In the genomic region with DNA sequence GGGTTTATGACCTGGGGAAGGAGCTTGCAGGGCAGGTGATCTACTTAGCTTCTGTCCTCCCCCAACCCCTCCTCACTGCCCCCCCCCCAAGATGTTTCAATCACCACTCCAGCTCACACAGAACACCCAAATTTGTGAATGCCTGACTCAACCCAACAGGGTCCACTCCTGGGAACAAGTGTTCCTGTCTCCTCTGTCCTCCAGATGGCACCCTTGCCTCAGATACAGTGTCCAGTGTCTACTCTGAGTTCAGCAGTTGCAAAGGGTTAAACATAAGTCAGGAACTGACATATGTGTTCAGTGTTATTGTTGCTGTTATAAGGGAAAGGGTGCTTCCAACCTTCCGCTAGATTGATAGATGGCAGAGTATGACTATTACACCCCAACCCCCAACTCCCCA, we compare ENCODE assay signal across 9 mouse cellular contexts.
DNase-seq lines count a peak whose midpoint lies in the region; ATAC-seq and TF ChIP-seq lines count a peak whose summit lies in the region.
"Had no signal": no experiment of that assay in that cellular context is flagged by ENCODE, and none has a peak within 500 bp of the region (broad histone marks: within the 10 kb centered on the region; RNA-seq: fewer than 3 reads in every experiment).

No protein-coding gene starts in this region.

- DNase-seq in forebrain, embryonic 10.5 days (ENCODE audit: extremely low spot score, low spot score) = no peak
- peak; percentile 24 to 26 for DNase-seq in left cerebral cortex, postnatal 25 days (ENCODE audit: low spot score in 2 of 2)
- DNase-seq in left cerebral cortex, adult 11 months (ENCODE audit: low spot score) = no peak
- peak; percentile 26 for DNase-seq in right cerebral cortex, postnatal 14 days
- no peak for DNase-seq in thymus, adult 2 months
- no peak for DNase-seq in cerebellum, adult 11 months

- no peak overlapping the region for H3K27ac ChIP-seq in forebrain, embryonic 15.5 days (replicated peaks)
- no peak overlapping the region for H3K27ac ChIP-seq in forebrain, embryonic 10.5 days
- no peak overlapping the region for H3K27ac ChIP-seq in hindbrain, embryonic 16.5 days (ENCODE audit: low read depth, low read length)
- H3K27ac ChIP-seq in thymus, adult 2 months (ENCODE audit: control insufficient read depth, insufficient read depth, low read length) = no peak overlapping the region
- H3K27ac ChIP-seq: liver, embryonic 15.5 days had no signal

- no peaks in the 10 kb centered on the region for H3K27me3 ChIP-seq in forebrain, embryonic 15.5 days
- no peaks in the 10 kb centered on the region for H3K27me3 ChIP-seq in forebrain, embryonic 10.5 days (ENCODE audit: poor library complexity, severe bottlenecking)
- no peaks in the 10 kb centered on the region for H3K27me3 ChIP-seq in hindbrain, embryonic 16.5 days (replicated peaks; ENCODE audit: control insufficient read depth, insufficient read depth, low read length)
- no peaks in the 10 kb centered on the region for H3K27me3 ChIP-seq in thymus, adult 2 months (ENCODE audit: control insufficient read depth, insufficient read depth, low read length)
- H3K27me3 ChIP-seq: liver, embryonic 15.5 days had no signal

- 83% methylated on average over 1 of the region's 1 CpGs for WGBS in forebrain, embryonic 15.5 days
- WGBS in forebrain, embryonic 10.5 days = 91% methylated on average over 1 of the region's 1 CpGs
- WGBS in hindbrain, embryonic 16.5 days = 61% methylated on average over 1 of the region's 1 CpGs
- 81% methylated on average over 1 of the region's 1 CpGs for WGBS in thymus, adult 2 months

- no peaks in the 10 kb centered on the region for H3K4me1 ChIP-seq in forebrain, embryonic 15.5 days
- H3K4me1 ChIP-seq in forebrain, embryonic 10.5 days = no peaks in the 10 kb centered on the region
- no peaks in the 10 kb centered on the region for H3K4me1 ChIP-seq in hindbrain, embryonic 16.5 days (ENCODE audit: control insufficient read depth, insufficient read depth, low read depth, low read length)
- H3K4me1 ChIP-seq in thymus, adult 2 months (replicated peaks; ENCODE audit: control insufficient read depth, insufficient read depth, low read length) = no peaks in the 10 kb centered on the region
- H3K4me1 ChIP-seq: liver, embryonic 15.5 days had no signal

- TF ChIP-seq POLR2A in thymus, adult 2 months (IDR thresholded peaks at IDR 0.05; ENCODE audit: control insufficient read depth, extremely low read depth, insufficient read depth, low read length, poor library complexity) = no peak

- intact Hi-C loops in left cerebral cortex, postnatal 25 days (cut with DNase I) = loop anchor here (2.0 to 10.0 kb wide), 2 partner anchors 348 to 868 kb away; no protein-coding TSS in a partner anchor

- no peak for TF ChIP-seq CTCF in thymus, adult 2 months (IDR thresholded peaks at IDR 0.05; ENCODE audit: borderline replicate concordance, control insufficient read depth, extremely low read depth, insufficient read depth, low read length, poor library complexity)

- H3K9ac ChIP-seq in forebrain, embryonic 15.5 days (replicated peaks) = no peak overlapping the region
- no peak overlapping the region for H3K9ac ChIP-seq in hindbrain, embryonic 16.5 days (ENCODE audit: low read depth, low read length)
- H3K9ac ChIP-seq: liver, embryonic 15.5 days had no signal

- no peaks in the 10 kb centered on the region for H3K36me3 ChIP-seq in forebrain, embryonic 15.5 days
- H3K36me3 ChIP-seq in forebrain, embryonic 10.5 days (replicated peaks) = no peaks in the 10 kb centered on the region
- no peaks in the 10 kb centered on the region for H3K36me3 ChIP-seq in hindbrain, embryonic 16.5 days (ENCODE audit: control insufficient read depth, insufficient read depth, low read length)
- no peaks in the 10 kb centered on the region for H3K36me3 ChIP-seq in thymus, adult 2 months (ENCODE audit: control insufficient read depth, insufficient read depth, low read length)
- H3K36me3 ChIP-seq: liver, embryonic 15.5 days had no signal

- no peak overlapping the region for H3K4me3 ChIP-seq in forebrain, embryonic 15.5 days
- no peak overlapping the region for H3K4me3 ChIP-seq in forebrain, embryonic 10.5 days
- H3K4me3 ChIP-seq in hindbrain, embryonic 16.5 days (ENCODE audit: low read length) = no peak overlapping the region
- H3K4me3 ChIP-seq in thymus, adult 2 months (ENCODE audit: control insufficient read depth, insufficient read depth, low read length) = no peak overlapping the region
- H3K4me3 ChIP-seq: liver, embryonic 15.5 days had no signal

- ATAC-seq in forebrain, embryonic 15.5 days (replicated peaks) = peak; percentile 58; the same call in 1 of the 2 replicates
- peak; percentile 83 for ATAC-seq in hindbrain, embryonic 16.5 days

- H3K9me3 ChIP-seq in forebrain, embryonic 15.5 days = no peaks in the 10 kb centered on the region
- no peaks in the 10 kb centered on the region for H3K9me3 ChIP-seq in forebrain, embryonic 10.5 days
- no peaks in the 10 kb centered on the region for H3K9me3 ChIP-seq in hindbrain, embryonic 16.5 days (ENCODE audit: control insufficient read depth, low read length)
- H3K9me3 ChIP-seq: liver, embryonic 15.5 days had no signal

- no peak overlapping the region for H3K4me2 ChIP-seq in forebrain, embryonic 15.5 days (replicated peaks)
- no peak overlapping the region for H3K4me2 ChIP-seq in hindbrain, embryonic 16.5 days (ENCODE audit: low read length)
- H3K4me2 ChIP-seq: liver, embryonic 15.5 days had no signal

Comparison
In these comparisons a context has a peak if more than half of its experiments do, and no peak if none do; other contexts are left out.
1. DNase-seq: peak in left cerebral cortex, postnatal 25 days (2 of 2) and right cerebral cortex, postnatal 14 days (single experiment); none in forebrain, embryonic 10.5 days (single experiment), left cerebral cortex, adult 11 months (single experiment), thymus, adult 2 months (single experiment) and cerebellum, adult 11 months (single experiment).